Mouse (Mus musculus) midbrain, embryonic 12.5 days (tissue): Measurements from ENCODE around the gene Armt1. TPM values are rescaled to one million over a fixed set of nuclear protein-coding genes. Genes with fewer than 3 reads are reported as not detected.
A peak's percentile ranks its signal among the peaks of the same experiment; 100 is the strongest.

Experiments
- ATAC-seq: fragments of 200-750 bp; cut with Nextera tagmentation; 2 replicates; pipeline ENCODE4 v1.8.0; 2017; ENCODE audit warnings: low read depth, moderate TSS enrichment, moderate library complexity; ENCODE audit not compliant: low FRiP score
- H3K27ac ChIP-seq: fragments of 300-500 bp; sonication (generic); replicated peaks from 2 replicates; pipeline ENCODE4 v1.5.1; 2016; ENCODE audit warnings: mild to moderate bottlenecking
- H3K27me3 ChIP-seq: fragments of 300-500 bp; sonication (generic); 2 replicates; pipeline ENCODE4 v1.6.1; 2016; ENCODE audit warnings: mild to moderate bottlenecking
- H3K36me3 ChIP-seq: fragments of 300-500 bp; sonication (generic); 2 replicates; pipeline ENCODE4 v1.6.1; 2016
- H3K4me1 ChIP-seq: fragments of 300-500 bp; sonication (generic); 2 replicates; pipeline ENCODE4 v1.6.1; 2016
- H3K4me2 ChIP-seq: fragments of 300-500 bp; sonication (generic); replicated peaks from 2 replicates; pipeline ENCODE4 v1.6.1; 2016; ENCODE audit warnings: mild to moderate bottlenecking, moderate library complexity
- H3K4me3 ChIP-seq: fragments of 300-500 bp; sonication (generic); 2 replicates; pipeline ENCODE4 v1.5.1; 2016; ENCODE audit warnings: mild to moderate bottlenecking
- H3K9ac ChIP-seq: fragments of 300-500 bp; sonication (generic); replicated peaks from 2 replicates; pipeline ENCODE4 v1.6.1; 2016; ENCODE audit warnings: mild to moderate bottlenecking, moderate library complexity
- H3K9me3 ChIP-seq: fragments of 300-500 bp; sonication (generic); 2 replicates; pipeline ENCODE4 v1.6.1; 2016; ENCODE audit warnings: mild to moderate bottlenecking
- WGBS: fragments of 180-500 bp; shearing (Covaris S2); methylation state at CpG from one replicate; pipeline ENCODE4 v1.1.7; 2016; 5-methylcytosine and 5-hydroxymethylcytosine counted together
- polyA plus RNA-seq: library from polyadenylated mRNA; unstranded; fragments of >200 nt; fragmentation: Nextera tagmentation; extraction: Ambion mirVana; gene quantifications from 2 replicates; pipeline ENCODE4 v1.2.1, GENCODE M21; 2016

Armt1 gene
- polyA plus RNA-seq, 1 experiment from 2014 or later = 23.1 TPM

DNA sequence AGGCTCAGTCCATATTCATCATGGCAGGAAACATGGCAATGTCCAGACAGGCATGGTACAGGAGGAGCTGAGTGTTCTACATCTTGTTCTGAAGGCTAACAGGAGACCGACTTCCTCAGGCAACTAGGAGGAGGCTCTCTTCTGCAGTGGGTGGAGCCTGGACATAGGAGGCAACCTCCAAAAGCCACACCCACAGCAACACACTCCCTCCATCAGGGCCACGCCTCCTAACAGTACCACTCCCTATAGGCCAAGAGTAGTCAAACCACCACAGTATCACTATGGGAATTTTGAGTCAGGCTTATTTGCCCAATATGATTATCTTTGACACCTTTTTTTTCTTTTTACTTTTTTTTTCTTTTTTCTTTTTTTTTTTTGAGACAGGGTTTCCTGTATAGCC is 27.9 kb downstream of the Armt1 start:
- no peak overlapping the region for H3K4me3 ChIP-seq
- H3K36me3 ChIP-seq = peaks cover 11% of the 10 kb centered on the region
- no peak overlapping the region for H3K4me2 ChIP-seq
- no peaks in the 10 kb centered on the region for H3K27me3 ChIP-seq
- H3K27ac ChIP-seq = no peak overlapping the region
- WGBS = 95% methylated on average over 2 of the region's 2 CpGs
- no peak overlapping the region for H3K9ac ChIP-seq
- no peak for ATAC-seq
- no peaks in the 10 kb centered on the region for H3K4me1 ChIP-seq
- no peaks in the 10 kb centered on the region for H3K9me3 ChIP-seq

DNA sequence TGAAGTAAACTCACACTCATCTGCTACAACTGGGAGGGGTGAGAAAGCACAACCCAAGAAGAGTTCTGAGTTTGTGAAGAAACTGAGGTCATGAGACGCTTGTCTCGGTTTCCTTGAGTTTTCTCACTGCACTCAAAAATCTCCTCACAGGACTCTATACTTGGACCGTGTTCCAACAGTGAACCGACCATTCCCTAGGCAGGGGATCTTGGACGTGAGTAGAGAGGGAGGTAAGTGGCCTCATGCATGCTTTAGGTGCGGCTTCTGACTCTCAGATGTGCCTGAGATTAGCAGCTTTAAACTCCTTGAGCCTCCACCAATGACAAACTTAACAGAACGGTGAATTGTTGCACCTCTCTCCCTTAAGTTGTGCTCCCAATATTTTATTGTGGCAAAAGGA is 33.5 kb downstream of the Armt1 start:
- 80% methylated on average over 7 of the region's 7 CpGs for WGBS
- Histone ChIP-seq H3K27ac (no peak overlapping the region), H3K9ac (no peak overlapping the region), H3K27me3 (no peaks in the 10 kb centered on the region), H3K4me2 (no peak overlapping the region), H3K4me3 (no peak overlapping the region), H3K4me1 (no peaks in the 10 kb centered on the region), H3K9me3 (no peaks in the 10 kb centered on the region), H3K36me3 (no peaks in the 10 kb centered on the region)
- ATAC-seq = no peak

DNA sequence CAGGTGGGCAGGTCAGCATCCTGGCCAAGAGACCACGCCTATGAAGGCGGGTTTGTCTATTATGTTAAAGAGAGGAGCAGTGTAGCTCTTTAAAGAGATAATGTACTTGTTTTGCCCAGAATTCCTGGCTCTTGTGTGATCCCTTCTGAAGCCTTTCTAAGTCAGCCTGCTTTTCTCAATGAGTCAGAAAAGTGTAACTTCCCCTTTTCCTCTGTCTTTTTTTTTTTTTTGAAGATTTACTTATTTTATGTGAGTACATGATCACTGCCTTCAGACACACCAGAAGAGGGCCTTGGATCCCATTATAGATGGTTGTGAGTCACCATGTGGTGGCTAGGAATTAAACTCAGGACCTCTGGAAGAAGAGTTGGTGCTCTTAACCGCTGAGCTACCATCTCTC is 37.1 kb downstream of the Armt1 start:
- H3K36me3 ChIP-seq = no peaks in the 10 kb centered on the region
- no peaks in the 10 kb centered on the region for H3K27me3 ChIP-seq
- H3K9me3 ChIP-seq = no peaks in the 10 kb centered on the region
- no peaks in the 10 kb centered on the region for H3K4me1 ChIP-seq
- H3K4me2 ChIP-seq = no peak overlapping the region
- no peak overlapping the region for H3K9ac ChIP-seq
- 81% methylated on average over 3 of the region's 3 CpGs for whole genome bisulfite sequencing
- no peak overlapping the region for H3K4me3 ChIP-seq
- no peak for ATAC-seq
- no peak overlapping the region for H3K27ac ChIP-seq

DNA sequence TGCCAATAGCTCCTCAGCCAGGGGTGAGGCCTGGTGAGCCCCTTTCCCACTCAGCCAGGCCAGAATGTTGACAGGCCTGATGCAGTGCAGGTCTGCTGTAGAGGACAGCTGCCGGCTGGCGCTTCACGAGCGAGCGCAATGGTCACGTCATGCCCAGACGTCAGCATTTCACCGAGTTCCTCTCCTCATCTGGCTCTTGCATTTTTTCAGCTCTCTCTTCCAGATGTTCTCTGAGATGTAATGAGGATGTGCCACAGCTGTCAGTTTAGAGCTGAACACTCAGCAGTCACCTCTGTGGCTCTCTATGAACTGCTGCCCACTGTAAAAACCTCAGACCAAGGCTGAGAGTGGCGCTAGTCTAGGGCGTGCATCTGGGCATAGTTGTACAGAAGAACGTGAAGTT is 41.3 kb downstream of the Armt1 start:
- H3K27ac ChIP-seq = no peak overlapping the region
- no peak for ATAC-seq
- H3K9me3 ChIP-seq = no peaks in the 10 kb centered on the region
- WGBS = 90% methylated on average over 11 of the region's 11 CpGs
- H3K36me3 ChIP-seq = no peaks in the 10 kb centered on the region
- no peak overlapping the region for H3K4me3 ChIP-seq
- H3K4me1 ChIP-seq = no peaks in the 10 kb centered on the region
- H3K4me2 ChIP-seq = no peak overlapping the region
- H3K27me3 ChIP-seq = no peaks in the 10 kb centered on the region
- no peak overlapping the region for H3K9ac ChIP-seq

DNA sequence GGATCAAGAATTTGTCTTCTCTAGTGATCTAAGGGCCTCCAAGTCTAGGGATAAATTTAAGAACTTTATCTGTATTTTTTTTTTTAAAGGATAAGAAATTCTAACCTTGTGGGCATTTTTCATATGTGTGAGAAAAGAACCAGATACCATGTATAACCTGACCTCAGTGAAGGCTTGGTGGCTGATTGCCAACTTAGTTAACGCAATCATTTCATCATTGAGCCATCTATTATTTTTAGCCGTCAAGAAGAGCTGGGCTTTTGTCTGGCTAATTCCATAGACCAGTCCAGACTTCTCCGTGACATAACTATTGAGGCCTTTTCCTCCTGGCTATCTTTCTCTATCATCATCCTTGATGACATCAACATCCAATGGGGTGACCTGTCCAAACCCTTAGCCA is 43.2 kb downstream of the Armt1 start:
- 81% methylated on average over 3 of the region's 3 CpGs for WGBS
- no peaks in the 10 kb centered on the region for H3K9me3 ChIP-seq
- no peak overlapping the region for H3K27ac ChIP-seq
- no peak overlapping the region for H3K9ac ChIP-seq
- no peak overlapping the region for H3K4me3 ChIP-seq
- no peak overlapping the region for H3K4me2 ChIP-seq
- no peaks in the 10 kb centered on the region for H3K27me3 ChIP-seq
- H3K4me1 ChIP-seq = no peaks in the 10 kb centered on the region
- no peak for ATAC-seq
- H3K36me3 ChIP-seq = no peaks in the 10 kb centered on the region

DNA sequence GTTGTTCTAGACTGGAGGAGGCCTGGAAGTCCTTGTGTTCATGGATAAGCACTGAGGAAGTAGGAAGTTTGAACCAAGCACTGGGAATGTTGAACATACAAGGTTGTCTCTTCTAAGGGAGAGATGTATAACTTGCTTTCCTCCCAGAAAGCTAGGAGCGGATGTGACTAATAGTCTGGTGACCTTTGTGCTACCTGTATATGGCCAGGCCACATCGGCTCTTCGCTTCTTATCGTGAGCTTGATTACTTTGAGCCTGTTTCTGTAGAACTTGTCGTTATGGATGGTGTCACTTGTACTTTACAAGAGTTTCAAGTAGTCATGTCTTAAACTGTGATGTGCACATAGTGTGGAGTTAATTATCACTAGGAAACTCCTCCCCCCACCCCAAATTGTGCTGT is 44.3 kb downstream of the Armt1 start:
- H3K27ac ChIP-seq = no peak overlapping the region
- no peak overlapping the region for H3K9ac ChIP-seq
- H3K4me1 ChIP-seq = no peaks in the 10 kb centered on the region
- no peaks in the 10 kb centered on the region for H3K9me3 ChIP-seq
- no peak overlapping the region for H3K4me3 ChIP-seq
- ATAC-seq = no peak
- no peaks in the 10 kb centered on the region for H3K27me3 ChIP-seq
- 93% methylated on average over 5 of the region's 5 CpGs for WGBS
- no peak overlapping the region for H3K4me2 ChIP-seq
- no peaks in the 10 kb centered on the region for H3K36me3 ChIP-seq

DNA sequence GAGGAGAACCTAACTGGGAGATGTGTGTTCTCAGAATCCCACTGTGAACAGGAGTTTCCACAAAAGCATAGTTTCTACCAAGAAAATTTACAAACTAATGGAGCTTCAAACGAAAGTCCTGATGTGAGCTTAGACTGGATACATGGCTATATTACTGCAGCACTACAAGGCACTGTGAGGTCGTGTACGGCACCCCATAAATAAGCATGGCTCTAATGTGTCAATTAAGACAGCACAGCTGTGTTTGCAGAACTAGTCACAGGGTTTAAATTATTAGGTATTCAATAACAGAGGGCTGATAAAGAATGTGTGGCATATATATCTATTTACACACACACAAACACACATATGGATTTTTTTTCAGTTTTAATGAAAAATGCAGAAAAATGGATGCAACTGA is 48.7 kb downstream of the Armt1 start:
- 79% methylated on average over 3 of the region's 3 CpGs for WGBS
- H3K27ac ChIP-seq = no peak overlapping the region
- H3K4me2 ChIP-seq = no peak overlapping the region
- no peaks in the 10 kb centered on the region for H3K4me1 ChIP-seq
- H3K36me3 ChIP-seq = no peaks in the 10 kb centered on the region
- no peak overlapping the region for H3K9ac ChIP-seq
- no peaks in the 10 kb centered on the region for H3K27me3 ChIP-seq
- no peak overlapping the region for H3K4me3 ChIP-seq
- no peaks in the 10 kb centered on the region for H3K9me3 ChIP-seq
- no peak for ATAC-seq

DNA sequence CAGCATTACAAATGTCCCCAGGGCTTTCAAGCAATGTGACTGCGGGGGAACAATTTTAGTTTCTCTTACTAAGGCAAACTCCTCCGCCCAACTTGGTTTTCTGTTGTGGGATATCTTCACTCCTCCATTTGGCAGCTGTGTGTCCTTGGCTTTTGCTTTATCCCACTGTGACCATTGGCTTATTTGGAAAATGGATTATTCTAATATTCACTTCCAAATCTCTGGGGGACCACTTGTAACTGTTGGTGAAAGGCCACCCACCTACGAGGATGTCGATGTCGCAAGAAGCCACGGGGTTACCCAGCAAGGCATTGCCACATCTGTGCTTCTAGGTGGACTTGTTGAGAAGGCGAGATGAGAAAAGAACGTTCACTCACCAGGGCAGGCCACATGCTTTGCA is 49.4 kb downstream of the Armt1 start:
- Histone ChIP-seq H3K4me1 (no peaks in the 10 kb centered on the region), H3K27ac (no peak overlapping the region), H3K27me3 (no peaks in the 10 kb centered on the region), H3K36me3 (no peaks in the 10 kb centered on the region), H3K9ac (no peak overlapping the region), H3K4me2 (no peak overlapping the region), H3K9me3 (no peaks in the 10 kb centered on the region), H3K4me3 (no peak overlapping the region)
- no peak for ATAC-seq
- 80% methylated on average over 8 of the region's 8 CpGs for WGBS

DNA sequence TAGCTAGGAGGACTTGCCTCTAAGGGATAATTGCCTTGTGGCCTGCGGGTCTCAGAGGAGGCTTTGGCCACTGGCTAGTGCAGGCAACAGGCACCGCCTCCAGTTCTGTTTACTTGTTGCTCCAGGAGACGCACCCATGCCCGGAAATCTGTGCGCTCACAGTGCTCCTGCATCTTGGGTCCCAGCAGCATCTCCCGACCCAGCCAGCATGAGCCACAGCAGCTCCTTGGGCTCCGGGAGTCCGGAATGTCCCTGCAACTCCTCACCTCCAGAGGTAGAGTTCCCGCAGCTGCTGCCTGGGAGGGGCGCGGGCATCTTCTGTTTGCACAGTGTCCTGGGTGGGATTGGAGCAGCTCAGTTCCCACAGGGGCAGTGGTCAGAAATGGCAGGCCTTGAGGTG is 50.1 kb downstream of the Armt1 start, which contains the start of gene Ccdc170:
Gene Ccdc170 (plus strand): TSS at position 148 of the 400 bp plus-strand sequence.
- no peak within 1 kb of the TSS for H3K27ac ChIP-seq
- no peaks in the 10 kb centered on the region for H3K36me3 ChIP-seq
- no peaks in the 10 kb centered on the region for H3K4me1 ChIP-seq
- peak within 1 kb of the TSS; percentile 13; the same call in 1 of the 2 replicates for H3K4me2 ChIP-seq
- WGBS = 30% methylated on average over 11 of the region's 11 CpGs
- no peaks in the 10 kb centered on the region for H3K27me3 ChIP-seq
- H3K9me3 ChIP-seq = no peaks in the 10 kb centered on the region
- no peak within 1 kb of the TSS for H3K4me3 ChIP-seq
- no peak for ATAC-seq
- no peak within 1 kb of the TSS for H3K9ac ChIP-seq

DNA sequence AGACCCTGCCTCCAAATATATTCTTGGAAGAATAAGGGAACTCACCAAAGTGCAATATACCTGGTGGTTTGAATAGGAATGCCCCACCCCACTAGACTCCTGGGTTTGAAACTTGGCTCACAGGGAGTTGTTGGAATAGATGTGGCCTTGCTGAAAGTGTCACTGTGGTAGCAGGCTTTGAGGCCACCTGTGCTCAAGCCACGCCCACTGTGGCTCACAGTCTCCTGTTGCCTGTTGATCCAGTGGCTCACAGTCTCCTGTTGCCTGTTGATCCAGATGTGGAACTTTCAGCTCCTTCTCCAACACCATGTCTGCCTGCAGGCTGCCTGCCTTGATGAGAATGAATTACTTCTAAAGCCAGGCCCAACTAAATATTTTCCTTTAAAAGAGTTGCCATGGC is 51.6 kb downstream of the Armt1 start:
- no peak for ATAC-seq

DNA sequence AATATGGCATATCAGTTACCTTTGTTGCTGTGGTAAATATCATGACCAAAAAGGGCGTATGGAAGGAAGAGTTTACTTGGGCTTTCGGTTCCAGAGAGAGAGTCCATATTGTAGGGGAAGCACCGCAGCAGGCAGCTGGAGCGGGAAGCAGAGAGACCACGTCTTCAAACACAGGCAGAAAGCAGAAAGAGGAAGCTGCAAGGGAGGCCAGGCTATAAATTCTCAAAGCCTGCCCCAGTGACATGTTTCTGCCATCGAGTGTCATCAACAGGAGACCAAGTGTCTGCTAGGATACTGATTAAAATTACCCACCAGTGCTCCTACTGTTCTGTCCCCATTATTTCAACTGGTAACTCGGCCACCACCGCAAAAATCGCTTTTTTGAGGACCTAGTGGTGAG is 52.7 kb downstream of the Armt1 start:
- no peaks in the 10 kb centered on the region for H3K27me3 ChIP-seq
- no peak overlapping the region for H3K9ac ChIP-seq
- no peaks in the 10 kb centered on the region for H3K9me3 ChIP-seq
- H3K4me3 ChIP-seq = no peak overlapping the region
- WGBS = 82% methylated on average over 9 of the region's 9 CpGs
- no peak overlapping the region for H3K27ac ChIP-seq
- ATAC-seq = no peak
- no peaks in the 10 kb centered on the region for H3K4me1 ChIP-seq
- no peak overlapping the region for H3K4me2 ChIP-seq
- H3K36me3 ChIP-seq = no peaks in the 10 kb centered on the region

More for the DNA sequence above, 51.6 kb downstream of the Armt1 start:
- Histone ChIP-seq H3K27ac (no peak overlapping the region), H3K4me2 (no peak overlapping the region), H3K4me3 (no peak overlapping the region), H3K4me1 (no peaks in the 10 kb centered on the region), H3K9me3 (no peaks in the 10 kb centered on the region), H3K36me3 (no peaks in the 10 kb centered on the region), H3K9ac (no peak overlapping the region), H3K27me3 (no peaks in the 10 kb centered on the region)
- WGBS = 89% methylated on average over 1 of the region's 1 CpGs

DNA sequence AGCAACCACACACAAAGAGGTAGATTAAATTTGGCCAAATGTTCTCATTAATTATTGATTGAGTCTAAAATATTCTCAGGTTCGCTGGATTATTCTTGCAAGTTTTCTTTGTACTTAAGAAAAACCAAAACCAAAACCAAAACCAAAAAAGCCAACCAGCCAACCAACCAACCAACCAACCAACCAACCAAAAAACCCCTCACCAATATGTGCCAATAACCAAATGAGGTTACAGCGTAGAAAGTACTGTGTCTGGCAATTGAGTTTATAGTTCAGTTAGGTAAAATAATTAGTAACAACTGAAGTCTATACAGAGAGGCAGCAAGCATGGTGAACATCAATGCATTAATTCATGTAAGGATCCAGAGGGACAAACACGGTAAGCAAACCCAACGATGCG is 57.6 kb downstream of the Armt1 start:
- H3K9ac ChIP-seq = no peak overlapping the region
- H3K4me2 ChIP-seq = no peak overlapping the region
- no peaks in the 10 kb centered on the region for H3K27me3 ChIP-seq
- no peaks in the 10 kb centered on the region for H3K4me1 ChIP-seq
- no peaks in the 10 kb centered on the region for H3K36me3 ChIP-seq
- WGBS = 82% methylated on average over 5 of the region's 5 CpGs
- no peak overlapping the region for H3K4me3 ChIP-seq
- ATAC-seq = no peak
- H3K27ac ChIP-seq = no peak overlapping the region
- no peaks in the 10 kb centered on the region for H3K9me3 ChIP-seq

DNA sequence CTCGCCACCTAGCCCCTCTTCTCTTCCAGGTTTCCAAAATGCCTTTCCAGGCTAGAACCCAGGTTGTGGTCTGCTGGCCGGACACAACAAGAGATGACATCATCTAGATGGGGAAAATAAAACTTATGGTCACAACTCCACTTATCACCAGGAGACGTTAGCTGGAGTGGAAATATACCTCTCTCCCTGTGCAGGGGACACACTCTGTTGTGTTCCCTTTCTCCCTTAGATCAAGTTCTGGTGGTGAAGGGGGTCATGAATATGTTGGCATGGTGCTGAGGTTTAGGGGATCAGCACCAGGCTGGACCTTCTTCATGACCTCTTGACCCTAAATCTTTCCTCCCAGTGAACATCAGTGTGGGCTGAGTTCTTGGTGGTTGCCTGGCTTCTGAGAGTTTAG is 59.0 kb downstream of the Armt1 start:
- Histone ChIP-seq H3K4me3 (no peak overlapping the region), H3K27ac (no peak overlapping the region), H3K9me3 (no peaks in the 10 kb centered on the region), H3K36me3 (no peaks in the 10 kb centered on the region), H3K27me3 (no peaks in the 10 kb centered on the region), H3K4me2 (no peak overlapping the region), H3K4me1 (no peaks in the 10 kb centered on the region), H3K9ac (no peak overlapping the region)
- no peak; the same call in 1 of the 2 replicates for ATAC-seq
- 40% methylated on average over 3 of the region's 3 CpGs for WGBS
